Mouse (Mus musculus): ENCODE results near the gene 1810009A15Rik. TPM values are rescaled to one million over a fixed set of nuclear protein-coding genes. Genes with fewer than 3 reads are reported as not detected.
"Not testable (repeated sequence)": the region's sequence is repeated elsewhere in the genome, so short reads cannot be mapped to it uniquely, and the experiment has no call there.

The 1810009A15Rik gene
- total RNA-seq, 2 experiments from 2014 or later, result 17.6 to 19.8 TPM

- DNase-seq (ENCODE audit: low spot score), result peak; percentile 97
- intact Hi-C loops (cut with DNase I), result no loop called here
These were observed 17.1 kb upstream of the 1810009A15Rik start, which contains the start of gene Ubxn1 for GRCm38 (mm10) chr19:8871267-8872186. Gene Ubxn1, plus strand, starts transcription at chr19:8871496.

- no peak for DNase-seq (ENCODE audit: low spot score)
- intact Hi-C loops (cut with DNase I), result no loop called here
These were observed 16.3 kb upstream of the 1810009A15Rik start for GRCm38 (mm10) chr19:8872266-8872840.

DNA sequence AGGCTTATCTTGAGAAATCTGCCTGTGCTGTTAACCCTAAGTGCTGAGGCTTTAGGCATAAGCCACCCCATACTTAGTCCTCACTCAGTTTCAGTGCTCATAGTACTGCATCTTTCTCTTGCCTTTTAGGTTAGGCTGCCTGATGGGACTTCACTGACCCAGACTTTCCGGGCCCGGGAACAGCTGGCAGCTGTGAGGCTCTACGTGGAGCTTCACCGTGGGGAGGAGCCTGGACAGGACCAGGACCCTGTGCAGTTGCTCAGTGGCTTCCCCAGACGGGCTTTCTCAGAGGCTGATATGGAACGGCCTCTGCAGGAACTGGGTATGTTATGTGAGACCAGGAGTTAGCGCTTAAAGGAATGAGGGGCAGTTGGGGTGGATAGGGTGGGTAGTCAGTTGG lies 13.6 kb upstream of the 1810009A15Rik start:
- DNase-seq (ENCODE audit: low spot score), result no peak
- intact Hi-C loops (cut with DNase I), result no loop called here

DNA sequence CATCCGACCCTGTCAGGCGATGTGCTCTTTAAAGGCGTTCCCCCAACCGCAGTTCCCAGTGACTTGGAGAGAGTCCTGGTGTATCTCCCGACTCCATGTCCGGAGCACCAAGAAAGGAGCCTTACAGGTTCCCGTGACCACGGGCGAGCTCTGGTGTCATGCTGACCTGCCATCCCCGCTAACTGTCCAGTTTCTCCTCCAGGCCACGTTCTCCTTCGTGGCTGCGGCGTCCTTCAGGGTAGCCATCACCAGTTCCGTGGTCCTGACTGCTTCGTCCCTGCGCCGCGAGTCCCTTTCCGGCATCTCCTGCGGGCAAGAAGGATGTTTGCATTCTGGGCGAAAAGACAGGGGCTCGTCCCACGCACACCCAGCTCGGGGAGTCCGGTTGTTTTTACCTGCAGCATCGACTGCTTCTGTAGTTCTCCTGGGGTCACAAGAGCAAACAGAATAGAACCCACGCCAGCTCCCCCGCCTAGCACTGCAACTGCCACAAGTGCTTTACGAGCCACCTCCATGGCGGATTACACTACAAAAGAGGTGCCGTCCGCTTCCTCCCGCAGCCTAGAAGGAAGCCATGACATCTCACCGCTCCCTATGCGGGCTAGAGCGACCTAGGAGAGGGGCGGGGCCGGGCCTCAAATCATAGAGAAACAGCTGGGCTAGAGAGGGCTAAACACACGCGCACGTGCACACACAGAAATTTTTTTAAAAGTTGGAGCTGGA lies 8.2 kb upstream of the 1810009A15Rik start, which contains the start of gene Uqcc3:
Gene Uqcc3, minus strand, starts transcription at position 613 of the 723 bp plus-strand sequence.
- peak; percentile 83 for DNase-seq (ENCODE audit: low spot score)
- intact Hi-C loops (cut with DNase I), result no loop called here

GRCm38 (mm10) chr19:8881034-8881392 lies 7.6 kb upstream of the 1810009A15Rik start:
- intact Hi-C loops (cut with DNase I), result no loop called here
- DNase-seq (ENCODE audit: low spot score), result no peak

- intact Hi-C loops (cut with DNase I), result no loop called here
- DNase-seq (ENCODE audit: low spot score), result no peak
These were observed 5.0 kb upstream of the 1810009A15Rik start, which contains the start of the genes Lbhd1 and Gm49403 for GRCm38 (mm10) chr19:8883616-8884015. Gene Lbhd1, plus strand, starts transcription at chr19:8883732. Gene Gm49403, plus strand, starts transcription at chr19:8883930.

DNA sequence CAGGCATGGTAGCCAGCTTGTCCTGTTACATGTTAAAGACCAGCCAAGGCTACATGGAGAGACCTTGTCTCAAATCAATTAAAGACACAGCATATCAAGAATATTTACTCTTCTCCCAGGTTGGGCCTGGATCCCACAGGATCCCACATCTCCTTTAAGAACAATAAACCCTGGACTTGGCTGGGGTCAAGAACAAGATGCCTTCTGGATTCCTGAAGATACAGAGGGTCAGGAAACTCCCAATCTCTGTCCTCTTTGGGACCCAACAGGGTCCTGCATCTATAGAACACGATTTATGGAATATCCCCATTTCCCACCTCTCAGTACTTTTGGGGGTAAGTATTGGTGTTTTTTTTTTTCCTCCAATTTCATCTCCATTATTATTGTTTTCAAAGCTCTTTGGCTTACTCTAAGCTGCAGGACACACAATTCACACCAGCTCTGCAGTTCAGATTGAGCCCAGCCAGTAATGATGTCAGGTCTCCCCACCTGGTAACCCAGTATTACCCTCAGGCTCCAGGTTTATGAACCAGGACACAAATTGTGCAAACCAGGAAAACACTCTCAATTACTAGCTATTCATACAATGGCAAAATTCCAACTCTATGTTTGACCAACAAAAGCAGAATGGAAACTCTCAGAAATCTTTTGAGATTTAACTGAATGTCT lies 1.6 kb upstream of the 1810009A15Rik start:
- intact Hi-C loops (cut with DNase I), result loop anchor here (5.0 kb wide), 1 partner anchor 45 kb away; no protein-coding TSS in a partner anchor
- no peak for DNase-seq (ENCODE audit: low spot score)

DNA sequence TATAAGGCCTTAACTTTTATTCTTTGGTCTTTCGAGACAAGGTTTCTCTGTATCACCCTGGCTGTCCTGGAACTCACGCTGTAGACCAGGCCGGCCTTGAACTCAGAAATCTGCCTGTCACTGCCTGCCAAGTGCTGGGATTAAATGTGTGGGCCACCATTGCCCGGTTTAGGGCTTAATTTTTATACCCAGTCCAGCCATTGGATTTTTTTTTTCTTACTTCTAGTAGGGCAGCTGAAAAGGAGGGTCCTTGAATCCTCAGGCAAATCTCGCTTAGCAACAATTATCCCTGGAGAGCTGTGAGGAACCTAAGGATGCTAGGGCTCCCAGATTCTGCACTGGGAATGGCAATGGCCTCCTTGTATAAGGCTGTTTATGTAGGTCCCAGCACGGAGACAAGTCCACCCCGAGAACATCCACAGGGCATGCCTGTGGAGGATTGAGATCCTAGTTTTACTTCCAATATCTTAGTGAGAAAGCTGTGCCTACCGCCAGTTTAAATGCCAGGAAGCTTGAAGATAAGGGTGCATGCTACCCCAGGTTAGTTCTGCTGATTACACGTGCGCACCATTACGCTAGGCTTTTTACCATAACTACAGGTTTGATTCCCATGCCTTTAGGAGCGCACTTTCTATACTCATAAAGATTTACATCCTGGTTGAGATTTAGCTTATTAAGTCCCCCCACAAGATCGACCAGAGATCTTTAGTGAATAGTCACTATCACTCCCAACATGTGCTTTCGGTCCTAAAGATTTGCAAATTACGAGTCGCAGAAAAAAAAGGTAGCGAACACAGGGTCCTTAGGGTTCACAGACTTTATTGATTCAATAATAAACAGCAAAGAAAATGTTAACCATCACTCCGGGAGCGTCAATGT lies 829 bp upstream of the 1810009A15Rik start:
- intact Hi-C loops (cut with DNase I), result loop anchor here (5.0 kb wide), 1 partner anchor 46 kb away; no protein-coding TSS in a partner anchor
- DNase-seq (ENCODE audit: low spot score), result no peak

- peak; percentile 66 for DNase-seq (ENCODE audit: low spot score)
- intact Hi-C loops (cut with DNase I), result no loop called here
These were observed 4.4 kb downstream of the 1810009A15Rik start, which contains the start of gene Ints5 for GRCm38 (mm10) chr19:8892829-8893766. Gene Ints5, plus strand, starts transcription at chr19:8893005.

GRCm38 (mm10) chr19:8895397-8895960 lies 6.8 kb downstream of the 1810009A15Rik start:
- DNase-seq (ENCODE audit: low spot score), result no peak
- intact Hi-C loops (cut with DNase I), result no loop called here

DNA sequence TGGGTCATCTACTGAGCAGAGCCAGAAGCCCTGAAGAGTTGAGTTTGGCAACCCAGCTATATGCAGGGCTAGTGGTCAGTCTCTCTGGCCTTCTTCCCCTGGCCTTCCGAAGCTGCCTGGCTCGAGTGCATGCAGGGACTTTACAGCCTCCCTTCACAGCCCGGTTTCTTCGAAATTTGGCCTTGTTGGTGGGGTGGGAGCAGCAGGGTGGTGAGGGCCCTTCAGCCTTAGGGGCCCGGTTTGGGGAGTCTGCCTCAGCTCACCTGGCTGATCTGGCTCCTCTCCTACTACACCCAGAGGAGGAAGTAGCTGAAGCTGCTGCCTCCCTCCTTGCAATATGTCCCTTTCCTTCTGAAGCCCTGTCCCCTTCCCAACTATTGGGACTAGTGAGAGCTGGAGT lies 7.6 kb downstream of the 1810009A15Rik start:
- intact Hi-C loops (cut with DNase I); DNase-seq (ENCODE audit: low spot score): not testable (repeated sequence)

DNA sequence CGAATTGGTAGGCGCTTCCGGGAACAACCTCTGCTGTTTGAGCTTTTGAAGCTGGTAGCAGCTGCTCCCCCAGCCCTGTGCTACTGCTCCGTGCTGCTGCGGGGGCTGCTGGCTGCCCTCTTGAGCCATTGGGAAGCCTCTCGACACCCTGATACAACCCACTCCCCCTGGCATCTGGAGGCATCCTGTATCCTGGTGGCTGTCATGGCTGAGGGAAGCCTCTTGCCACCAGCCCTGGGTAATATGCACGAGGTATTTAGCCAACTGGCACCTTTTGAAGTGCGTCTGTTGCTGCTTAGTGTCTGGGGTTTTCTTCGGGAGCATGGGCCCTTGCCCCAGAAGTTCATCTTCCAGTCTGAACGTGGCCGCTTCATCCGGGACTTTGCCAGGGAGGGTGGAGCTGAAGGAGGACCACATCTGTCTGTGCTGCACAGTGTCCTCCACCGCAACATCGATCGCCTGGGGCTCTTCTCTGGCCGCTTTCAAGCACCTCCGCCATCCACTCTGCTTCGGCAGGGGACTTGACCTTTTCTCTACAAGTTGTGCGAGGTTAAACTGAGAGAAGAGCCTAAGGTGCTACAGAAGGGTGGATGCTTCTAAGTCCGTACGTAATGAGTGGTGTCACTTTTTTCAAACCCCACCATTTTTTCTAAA lies 8.7 kb downstream of the 1810009A15Rik start:
- DNase-seq (ENCODE audit: low spot score); intact Hi-C loops (cut with DNase I): not testable (repeated sequence)

- intact Hi-C loops (cut with DNase I), result loop anchor here (2.0 kb wide), 1 partner anchor 69 kb away; the partner anchor contains the start of gene Eef1g
- peak; percentile 92 for DNase-seq (ENCODE audit: low spot score)
These were observed 9.3 kb downstream of the 1810009A15Rik start, which contains the start of gene Ganab for GRCm38 (mm10) chr19:8897865-8898495. Gene Ganab, plus strand, starts transcription at chr19:8898071.

DNA sequence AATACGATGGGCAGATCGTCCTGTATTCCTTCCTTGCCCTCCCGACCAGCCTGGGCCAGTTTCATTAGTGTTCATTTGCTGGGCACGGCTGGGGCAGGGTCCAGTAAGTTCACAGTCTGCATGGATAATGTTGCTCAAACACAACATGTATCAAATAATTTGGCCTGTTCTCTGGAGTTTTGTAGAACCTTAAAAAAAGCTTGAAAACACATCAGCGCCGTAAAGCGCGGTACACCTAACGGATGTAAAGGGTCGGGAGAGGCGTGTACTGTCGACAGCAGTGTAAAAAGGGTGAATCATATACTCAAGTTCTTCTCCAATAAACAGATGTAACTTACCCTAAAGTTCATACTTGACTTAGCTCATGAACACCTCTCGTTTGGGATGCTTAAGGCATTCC lies 9.9 kb downstream of the 1810009A15Rik start:
- intact Hi-C loops (cut with DNase I), result loop anchor here (2.0 kb wide), 1 partner anchor 68 kb away; the partner anchor contains the start of gene Eef1g
- no peak for DNase-seq (ENCODE audit: low spot score)

DNA sequence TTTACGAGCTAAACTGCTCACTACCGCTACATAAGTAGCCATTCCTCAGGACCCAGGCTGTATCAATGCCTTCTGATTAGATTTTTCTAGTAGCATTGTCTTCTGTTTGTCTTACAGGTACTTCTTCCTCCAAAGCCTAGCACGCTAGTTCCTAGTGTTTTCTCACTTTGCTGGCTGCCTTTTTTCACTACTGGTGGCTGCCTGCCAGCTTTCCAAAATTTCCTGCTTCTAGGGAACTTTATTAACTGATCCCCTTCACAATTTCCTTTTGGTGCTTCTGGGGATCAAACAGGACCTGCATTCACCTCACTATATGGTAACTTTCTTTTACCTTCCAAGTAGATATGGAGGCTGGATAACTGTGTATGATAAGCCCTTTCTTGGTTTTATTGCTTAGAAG lies 10.4 kb downstream of the 1810009A15Rik start:
- no peak for DNase-seq (ENCODE audit: low spot score)
- intact Hi-C loops (cut with DNase I), result loop anchor here (2.0 kb wide), 1 partner anchor 68 kb away; the partner anchor contains the start of gene Eef1g

GRCm38 (mm10) chr19:8903412-8903811 lies 14.8 kb downstream of the 1810009A15Rik start:
- no peak for DNase-seq (ENCODE audit: low spot score)
- intact Hi-C loops (cut with DNase I), result no loop called here
